Mouse (Mus musculus): ENCODE results near the gene Olfr435.

- TF ChIP-seq CTCF (IDR thresholded peaks at IDR 0.05; ENCODE audit: low read depth, low read length) = no peak
- TF ChIP-seq TAL1 (conservative IDR thresholded peaks at IDR 0.05; ENCODE audit: low read depth, low read length) = no peak
- TF ChIP-seq GATA1 (IDR thresholded peaks at IDR 0.05; ENCODE audit: borderline replicate concordance, low read length) = no peak
- no peak for TF ChIP-seq POLR2AphosphoS5 (IDR thresholded peaks at IDR 0.05; ENCODE audit: insufficient replicate concordance, low read depth, low read length)
These were observed 25.1 kb upstream of the Olfr435 start, which contains the start of gene Olfr13 for GRCm38 (mm10) chr6:43171840-43172239.

Data from G1E (cell line).